Mouse (Mus musculus) ES-Bruce4 (cell line): Measurements from ENCODE around the gene Rsph1.

Source experiments
- CTCF ChIP-seq: IDR thresholded peaks from one replicate; pipeline ENCODE4 v1.8.1; 2011; ENCODE audit warnings: low read depth, low read length
- EP300 ChIP-seq: IDR thresholded peaks from 2 replicates; pipeline ENCODE4 v1.6.1; 2011; ENCODE audit warnings: low read depth, low read length; ENCODE audit not compliant: insufficient read depth
- POLR2A ChIP-seq: IDR thresholded peaks from one replicate; pipeline ENCODE4 v1.8.1; 2011; ENCODE audit warnings: low read length; ENCODE audit not compliant: insufficient read depth

- TF ChIP-seq POLR2A (no peak), CTCF (no peak), EP300 (no peak)
These were observed 66.9 kb downstream of the Rsph1 start for GRCm38 (mm10) chr17:31210299-31210698.
